Mouse (Mus musculus) thymus, adult 2 months (tissue): ENCODE measurements around the gene Pla2g4b. TPM values are rescaled to one million over a fixed set of nuclear protein-coding genes. Genes with fewer than 3 reads are reported as not detected.

Experiments
- DNase-seq: peaks from one replicate; pipeline ENCODE4 v3.0.0; 2021
- H3K27ac ChIP-seq: fragments of 200-500 bp; 2 replicates; pipeline ENCODE4 v1.5.1; 2012; ENCODE audit warnings: low read length, control low read depth; ENCODE audit not compliant: control insufficient read depth, insufficient read depth
- H3K27me3 ChIP-seq: fragments of 200-500 bp; 2 replicates; pipeline ENCODE4 v1.6.1; 2012; ENCODE audit warnings: mild to moderate bottlenecking, low read length, moderate library complexity, mixed read lengths; ENCODE audit not compliant: control insufficient read depth, insufficient read depth
- H3K36me3 ChIP-seq: fragments of 200-500 bp; 2 replicates; pipeline ENCODE4 v1.6.1; 2012; ENCODE audit warnings: mild to moderate bottlenecking, low read length, moderate library complexity; ENCODE audit not compliant: control insufficient read depth, insufficient read depth
- H3K4me1 ChIP-seq: fragments of 200-500 bp; replicated peaks from 2 replicates; pipeline ENCODE4 v1.6.1; 2012; ENCODE audit warnings: low read length; ENCODE audit not compliant: control insufficient read depth, insufficient read depth
- H3K4me3 ChIP-seq: fragments of 200-500 bp; 2 replicates; pipeline ENCODE4 v1.5.1; 2012; ENCODE audit warnings: mild to moderate bottlenecking, low read length, control low read depth, moderate library complexity; ENCODE audit not compliant: control insufficient read depth, insufficient read depth
- CTCF ChIP-seq: fragments of 200-500 bp; IDR thresholded peaks from 2 replicates; pipeline ENCODE4 v1.5.1; 2012; ENCODE audit warnings: mild to moderate bottlenecking, control low read depth, low read length, moderate library complexity, borderline replicate concordance; ENCODE audit not compliant: control insufficient read depth, poor library complexity, insufficient read depth; ENCODE audit errors: extremely low read depth
- POLR2A ChIP-seq: fragments of 200-500 bp; IDR thresholded peaks from 2 replicates; pipeline ENCODE4 v1.6.1; 2012; ENCODE audit warnings: mild to moderate bottlenecking, low read length, control low read depth, moderate library complexity; ENCODE audit not compliant: control insufficient read depth, poor library complexity, insufficient read depth; ENCODE audit errors: extremely low read depth
- whole genome bisulfite sequencing: fragments of 180-500 bp; shearing (Covaris S2); methylation state at CpG from one replicate; pipeline ENCODE4 v1.1.7; 2018; 5-methylcytosine and 5-hydroxymethylcytosine counted together
- polyA plus RNA-seq: library from polyadenylated mRNA; depleted of rRNA; stranded (reverse); fragments of >200 nt; gene quantifications from 2 replicates; pipeline ENCODE4 v1.2.3, GENCODE M21; 2012

The Pla2g4b gene
- polyA plus RNA-seq, 1 experiment: 7.7 TPM

GRCm38 (mm10) chr2:120048173-120048572 is 15.0 kb downstream of the Pla2g4b start:
- Histone ChIP-seq H3K36me3 (no peaks in the 10 kb centered on the region), H3K27ac (no peak overlapping the region), H3K4me1 (no peaks in the 10 kb centered on the region), H3K27me3 (no peaks in the 10 kb centered on the region), H3K4me3 (no peak overlapping the region)
- TF ChIP-seq CTCF (no peak), POLR2A (no peak)
- 89% methylated on average over 9 of the region's 9 CpGs for WGBS
- no peak for DNase-seq

- 83% methylated on average over 10 of the region's 10 CpGs for WGBS
- Histone ChIP-seq H3K4me3 (no peak overlapping the region), H3K36me3 (no peaks in the 10 kb centered on the region), H3K4me1 (no peaks in the 10 kb centered on the region), H3K27me3 (no peaks in the 10 kb centered on the region), H3K27ac (no peak overlapping the region)
- DNase-seq: peak; percentile 12
- no peak for TF ChIP-seq POLR2A
- TF ChIP-seq CTCF: no peak
These were observed 16.5 kb downstream of the Pla2g4b start for GRCm38 (mm10) chr2:120049632-120050274.

DNA sequence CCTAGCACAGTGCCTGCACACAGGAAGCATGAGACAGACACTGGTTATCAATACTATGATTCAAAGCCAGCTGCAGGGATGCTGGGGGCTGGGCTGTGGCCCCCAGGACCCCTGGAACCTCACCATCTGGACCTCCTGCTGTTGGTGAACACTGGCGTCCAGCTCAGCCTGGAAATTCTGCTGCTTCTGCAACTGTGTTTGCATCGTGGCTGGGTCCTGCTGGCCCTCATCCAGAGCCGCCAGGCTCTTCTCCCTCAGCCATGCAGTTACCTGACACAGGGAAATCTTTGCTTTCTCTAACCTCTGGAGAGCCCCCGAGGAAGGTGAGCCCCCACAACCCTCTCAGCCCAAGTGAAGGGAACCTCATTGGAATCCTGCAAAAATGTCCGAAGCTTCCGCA is 18.2 kb downstream of the Pla2g4b start:
- no peak for DNase-seq
- Histone ChIP-seq H3K36me3 (no peaks in the 10 kb centered on the region), H3K4me3 (no peak overlapping the region), H3K4me1 (no peaks in the 10 kb centered on the region), H3K27ac (no peak overlapping the region), H3K27me3 (no peaks in the 10 kb centered on the region)
- TF ChIP-seq POLR2A: no peak
- no peak for TF ChIP-seq CTCF
- 71% methylated on average over 6 of the region's 6 CpGs for WGBS

DNA sequence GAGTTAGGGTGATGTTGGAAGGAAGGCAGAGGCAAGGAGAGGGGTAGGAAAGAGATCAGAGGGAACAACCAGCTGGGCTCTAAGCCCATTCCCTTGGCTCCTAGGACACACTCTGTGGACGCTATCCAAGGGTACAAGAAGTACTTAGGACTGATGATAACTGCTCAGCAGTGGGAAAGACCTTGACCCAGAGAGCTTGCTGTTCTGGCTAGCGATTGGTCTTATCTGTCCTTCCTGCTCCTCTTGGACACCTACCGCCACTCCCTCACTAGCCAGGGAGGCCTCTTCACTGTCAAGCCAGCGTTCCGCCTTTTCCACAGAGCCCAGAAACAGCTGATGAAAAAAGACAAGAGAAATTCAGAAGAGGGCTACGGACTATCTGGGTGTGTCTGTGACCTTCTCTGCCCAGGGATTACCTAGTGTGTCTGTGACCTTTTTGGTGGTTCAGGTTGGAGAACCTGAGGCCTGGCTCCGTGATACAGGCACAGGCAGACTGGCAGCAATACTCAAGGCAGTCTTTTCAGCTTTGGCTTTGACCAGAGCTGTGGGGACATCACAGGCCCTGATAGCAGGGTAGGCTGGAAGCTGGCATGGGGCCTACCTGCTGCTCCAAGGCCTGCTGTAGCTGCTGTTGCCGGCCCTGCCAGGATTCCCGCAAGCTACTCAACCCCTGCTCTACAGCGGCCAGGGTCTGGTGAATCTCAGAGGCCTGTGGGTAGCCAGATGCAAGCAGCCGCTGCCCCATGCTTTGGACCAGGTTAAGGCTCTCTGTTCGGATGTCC is 21.7 kb downstream of the Pla2g4b start:
- Histone ChIP-seq H3K4me3 (no peak overlapping the region), H3K4me1 (no peaks in the 10 kb centered on the region), H3K36me3 (no peaks in the 10 kb centered on the region), H3K27ac (no peak overlapping the region), H3K27me3 (no peaks in the 10 kb centered on the region)
- TF ChIP-seq POLR2A (no peak), CTCF (no peak)
- 94% methylated on average over 12 of the region's 12 CpGs for WGBS
- DNase-seq: no peak

GRCm38 (mm10) chr2:120055923-120056322 is 22.7 kb downstream of the Pla2g4b start:
- Histone ChIP-seq H3K36me3 (no peaks in the 10 kb centered on the region), H3K27ac (no peak overlapping the region), H3K27me3 (no peaks in the 10 kb centered on the region), H3K4me1 (no peaks in the 10 kb centered on the region), H3K4me3 (no peak overlapping the region)
- TF ChIP-seq CTCF: no peak
- no peak for TF ChIP-seq POLR2A
- no peak for DNase-seq
- WGBS: 89% methylated on average over 10 of the region's 10 CpGs

DNA sequence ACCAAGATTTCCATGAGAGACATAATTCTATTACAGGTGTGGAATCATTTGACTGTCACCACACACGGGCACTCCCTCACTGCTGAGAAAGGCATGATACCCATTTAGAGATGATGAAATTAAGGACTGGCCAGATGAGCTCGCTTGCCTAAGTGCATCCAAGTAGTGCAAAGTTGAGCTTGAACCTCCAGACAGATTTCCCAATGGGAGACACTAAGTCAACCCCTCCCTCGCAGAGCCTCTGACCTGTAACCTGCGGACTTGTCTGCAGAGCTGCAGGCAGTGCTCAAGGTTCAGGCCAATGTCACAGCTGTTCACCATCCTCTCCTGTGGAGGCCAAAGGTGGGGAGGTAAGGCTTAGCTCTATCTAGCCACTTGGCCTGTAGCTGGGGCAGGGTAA is 25.6 kb downstream of the Pla2g4b start:
- H3K27ac ChIP-seq: no peak overlapping the region
- DNase-seq: no peak
- H3K4me1 ChIP-seq: no peaks in the 10 kb centered on the region
- H3K4me3 ChIP-seq: no peak overlapping the region
- no peaks in the 10 kb centered on the region for H3K27me3 ChIP-seq
- TF ChIP-seq POLR2A (no peak), CTCF (no peak)
- H3K36me3 ChIP-seq: no peaks in the 10 kb centered on the region
- WGBS: 89% methylated on average over 4 of the region's 4 CpGs
